Mouse (Mus musculus): ENCODE data around the gene Glyat.

Glyat gene

GRCm38 (mm10) chr19:12684638-12685037, 51.5 kb downstream of the Glyat start:
- no peak for DNase-seq (ENCODE audit: low spot score in 2 of 2)

GRCm38 (mm10) chr19:12685231-12685630, 52.1 kb downstream of the Glyat start:
- no peak for DNase-seq (ENCODE audit: low spot score in 2 of 2)

GRCm38 (mm10) chr19:12695590-12695989, 62.5 kb downstream of the Glyat start, which contains the start of gene Keg1:
TSS of gene Keg1 (plus strand) at chr19:12695786.
- DNase-seq (ENCODE audit: low spot score in 2 of 2) = no peak

GRCm38 (mm10) chr19:12696221-12696620, 63.1 kb downstream of the Glyat start:
- no peak for DNase-seq (ENCODE audit: low spot score in 2 of 2)
